Mouse (Mus musculus) bone marrow macrophage, adult 2 months (primary cell): Measurements from ENCODE around the gene Luc7l3.

ENCODE experiments used
- CTCF ChIP-seq: IDR thresholded peaks from 2 replicates; pipeline ENCODE4 v1.5.1; 2012; ENCODE audit warnings: low read depth, mild to moderate bottlenecking, low read length, moderate library complexity
- POLR2A ChIP-seq: IDR thresholded peaks from 2 replicates; pipeline ENCODE4 v1.6.1; 2012; ENCODE audit warnings: mild to moderate bottlenecking, low read depth, low read length, borderline replicate concordance

- TF ChIP-seq POLR2A = no peak
- no peak for TF ChIP-seq CTCF
These were observed 24.8 kb upstream of the Luc7l3 start for GRCm38 (mm10) chr11:94346611-94347010.
